Mouse (Mus musculus) kidney, adult 2 months (tissue): ENCODE results near the gene Ptprs.

Experiments
- CTCF ChIP-seq: fragments of 200-500 bp; conservative IDR thresholded peaks from 2 replicates; pipeline ENCODE4 v1.5.1; 2011; ENCODE audit warnings: low read depth, mild to moderate bottlenecking, control low read depth, low read length, moderate library complexity, mixed read lengths; ENCODE audit not compliant: insufficient read depth, insufficient read length
- POLR2A ChIP-seq: fragments of 200-500 bp; IDR thresholded peaks from one replicate; pipeline ENCODE4 v1.6.1; 2011; ENCODE audit warnings: low read depth, low read length, control low read depth

DNA sequence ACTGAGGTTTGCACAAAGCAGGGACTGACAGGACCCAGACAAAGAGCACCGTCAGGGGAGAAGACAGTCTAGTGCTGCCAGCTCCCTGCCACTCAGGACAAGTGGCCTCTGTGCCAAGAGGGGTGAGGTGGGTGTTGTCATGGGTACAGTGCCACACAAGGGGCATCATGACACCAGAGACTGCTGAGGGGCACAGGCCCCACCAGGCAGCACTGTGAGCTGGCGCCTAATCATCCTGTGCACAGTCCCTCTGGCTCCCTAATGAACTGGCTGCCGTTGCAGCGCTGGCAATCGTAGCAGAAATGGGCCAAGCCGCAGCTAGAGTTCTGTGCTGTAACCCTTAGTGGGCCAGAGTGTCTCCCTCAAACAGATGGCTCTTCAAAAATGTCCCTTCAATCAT lies 96.0 kb downstream of the Ptprs start:
- TF ChIP-seq CTCF (no peak), POLR2A (no peak)
